In the genomic region with DNA sequence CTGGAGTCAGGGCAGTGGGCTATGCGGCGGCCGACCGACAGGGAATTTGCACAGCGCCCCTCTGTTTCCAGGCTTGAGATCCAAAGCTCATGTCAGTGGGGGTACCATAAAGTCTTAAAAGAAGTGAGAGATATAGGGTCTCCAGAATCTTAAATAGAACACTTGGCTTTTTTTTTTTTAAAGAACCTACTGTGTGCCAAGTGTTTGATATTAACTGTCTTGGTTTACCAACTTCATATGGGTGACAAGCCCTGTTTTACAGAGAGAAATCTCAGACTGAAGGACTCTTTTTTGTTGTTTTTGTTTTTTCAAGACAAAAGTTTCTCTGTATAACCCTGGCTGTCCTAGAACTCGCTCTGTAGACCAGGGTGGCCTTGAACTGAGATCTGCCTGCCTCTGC, we compare ENCODE assay signal across 17 mouse cellular contexts. TPM values are rescaled to one million over a fixed set of nuclear protein-coding genes. Genes with fewer than 3 reads are reported as not detected.
A peak's percentile ranks its signal among the peaks of the same experiment; 100 is the strongest.
DNase-seq lines count a peak whose midpoint lies in the region; ATAC-seq and TF ChIP-seq lines count a peak whose summit lies in the region.
"Had no signal": no experiment of that assay in that cellular context is flagged by ENCODE, and none has a peak within 500 bp of the region (broad histone marks: within the 10 kb centered on the region; RNA-seq: fewer than 3 reads in every experiment).

No protein-coding gene starts in this region.

- H3K27me3 ChIP-seq in heart, embryonic 12.5 days (replicated peaks), result no peaks in the 10 kb centered on the region
- no peaks in the 10 kb centered on the region for H3K27me3 ChIP-seq in spleen, adult 2 months (ENCODE audit: control insufficient read depth, insufficient read depth, low read length)
- H3K27me3 ChIP-seq in embryonic facial prominence, embryonic 10.5 days (replicated peaks; ENCODE audit: low read depth, poor library complexity, severe bottlenecking), result no peaks in the 10 kb centered on the region
- no peaks in the 10 kb centered on the region for H3K27me3 ChIP-seq in small intestine, adult 2 months (ENCODE audit: control insufficient read depth, insufficient read depth, low read length)
- no peaks in the 10 kb centered on the region for H3K27me3 ChIP-seq in forebrain, embryonic 11.5 days (ENCODE audit: control insufficient read depth, insufficient read depth, low read length)
- H3K27me3 ChIP-seq: forebrain, embryonic 13.5 days; limb, embryonic 13.5 days; midbrain, embryonic 13.5 days had no signal

- no peaks in the 10 kb centered on the region; the same call in 1 of the 2 replicates for H3K9me3 ChIP-seq in heart, embryonic 12.5 days (replicated peaks)
- no peaks in the 10 kb centered on the region for H3K9me3 ChIP-seq in embryonic facial prominence, embryonic 10.5 days
- no peaks in the 10 kb centered on the region for H3K9me3 ChIP-seq in forebrain, embryonic 11.5 days (ENCODE audit: control insufficient read depth, low read length)
- H3K9me3 ChIP-seq: forebrain, embryonic 13.5 days; limb, embryonic 13.5 days; midbrain, embryonic 13.5 days had no signal

- 80% methylated on average over 6 of the region's 6 CpGs for WGBS in heart, embryonic 12.5 days
- 94% methylated on average over 6 of the region's 6 CpGs for WGBS in spleen, adult 2 months
- WGBS in embryonic facial prominence, embryonic 10.5 days, result 86% methylated on average over 6 of the region's 6 CpGs
- 93% methylated on average over 6 of the region's 6 CpGs for WGBS in small intestine, adult 2 months
- 95% methylated on average over 6 of the region's 6 CpGs for WGBS in forebrain, embryonic 11.5 days

- 0 out of 2 replicates have a peak, but pooled peaks cover 8% of the 10 kb centered on the region for H3K36me3 ChIP-seq in heart, embryonic 12.5 days
- H3K36me3 ChIP-seq in spleen, adult 2 months (ENCODE audit: control insufficient read depth, insufficient read depth, low read length), result peaks cover 12% of the 10 kb centered on the region
- H3K36me3 ChIP-seq in embryonic facial prominence, embryonic 10.5 days (replicated peaks), result peaks cover 31% of the 10 kb centered on the region
- H3K36me3 ChIP-seq in small intestine, adult 2 months (ENCODE audit: control insufficient read depth, insufficient read depth, low read length), result peaks cover 17% of the 10 kb centered on the region
- H3K36me3 ChIP-seq in forebrain, embryonic 11.5 days (ENCODE audit: control insufficient read depth, insufficient read depth, low read length), result no peaks in the 10 kb centered on the region

- ATAC-seq in heart, embryonic 12.5 days (ENCODE audit: insufficient number of reproducible peaks, low FRiP score), result no peak
- no peak for ATAC-seq in forebrain, embryonic 11.5 days (replicated peaks; ENCODE audit: low FRiP score)
- ATAC-seq: forebrain, embryonic 13.5 days; intestine, embryonic 16.5 days; midbrain, embryonic 13.5 days had no signal

- peak overlapping the region; percentile 42; the same call in 1 of the 2 replicates for H3K4me2 ChIP-seq in heart, embryonic 12.5 days
- H3K4me2 ChIP-seq in forebrain, embryonic 11.5 days (ENCODE audit: low read depth, low read length, severe bottlenecking), result no peak overlapping the region
- H3K4me2 ChIP-seq: forebrain, embryonic 13.5 days; limb, embryonic 13.5 days; midbrain, embryonic 13.5 days had no signal

- no peak for DNase-seq in heart, postnatal 14 days
- DNase-seq in spleen, adult 2 months (ENCODE audit: low read depth in 1 of 2, low spot score in 2 of 2), result no peak
- DNase-seq in spleen, postnatal 36 days (ENCODE audit: low spot score in 2 of 2), result no peak
- DNase-seq in embryonic facial prominence, embryonic 10.5 days (ENCODE audit: low spot score), result no peak
- no peak for DNase-seq in cerebellum, adult 18-20 months
- no peak for DNase-seq in forebrain, embryonic 11.5 days (ENCODE audit: low spot score)
- DNase-seq: cerebellum, adult 9-11 months; kidney, postnatal 14 days; right cerebral cortex, postnatal 14 days had no signal

- intact Hi-C loops in heart, postnatal 14 days (cut with DNase I), result loop anchor here (5.0 kb wide), 1 partner anchor 77 kb away; a partner anchor contains a TSS

- no peak for TF ChIP-seq CTCF in spleen, adult 2 months (IDR thresholded peaks at IDR 0.05; ENCODE audit: extremely low read depth, insufficient read depth, insufficient read length, insufficient replicate concordance)
- no peak for TF ChIP-seq CTCF in small intestine, adult 2 months (IDR thresholded peaks at IDR 0.05; ENCODE audit: extremely low read depth, insufficient read length, insufficient replicate concordance, low read depth, low read length)

- no peak overlapping the region for H3K27ac ChIP-seq in heart, embryonic 12.5 days (ENCODE audit: poor library complexity, severe bottlenecking)
- peak overlapping the region; percentile 94 for H3K27ac ChIP-seq in spleen, adult 2 months (ENCODE audit: insufficient read depth, low read length)
- no peak overlapping the region for H3K27ac ChIP-seq in embryonic facial prominence, embryonic 10.5 days (replicated peaks)
- 0 out of 2 replicates have a peak overlapping the region, but pooled peaks have one; percentile 10 for H3K27ac ChIP-seq in small intestine, adult 2 months (ENCODE audit: insufficient read depth, low read depth, low read length)
- H3K27ac ChIP-seq in forebrain, embryonic 11.5 days (ENCODE audit: low read depth, low read length), result no peak overlapping the region
- H3K27ac ChIP-seq: forebrain, embryonic 13.5 days; limb, embryonic 13.5 days; midbrain, embryonic 13.5 days had no signal

- no peak overlapping the region for H3K9ac ChIP-seq in heart, embryonic 12.5 days
- H3K9ac ChIP-seq in forebrain, embryonic 11.5 days (ENCODE audit: low read length), result no peak overlapping the region
- H3K9ac ChIP-seq: forebrain, embryonic 13.5 days; limb, embryonic 13.5 days; midbrain, embryonic 13.5 days had no signal

- H3K4me1 ChIP-seq in heart, embryonic 12.5 days (replicated peaks), result peaks cover 3% of the 10 kb centered on the region
- H3K4me1 ChIP-seq in spleen, adult 2 months (ENCODE audit: control insufficient read depth, insufficient read depth, insufficient read length), result peaks cover 28% of the 10 kb centered on the region; the same call in 1 of the 2 replicates
- H3K4me1 ChIP-seq in embryonic facial prominence, embryonic 10.5 days, result peaks cover 7% of the 10 kb centered on the region; the same call in 1 of the 2 replicates
- H3K4me1 ChIP-seq in small intestine, adult 2 months (ENCODE audit: control insufficient read depth, insufficient read depth, insufficient read length, low read length), result peaks cover 6% of the 10 kb centered on the region
- H3K4me1 ChIP-seq in forebrain, embryonic 11.5 days (replicated peaks; ENCODE audit: control insufficient read depth, insufficient read depth, low read length), result no peaks in the 10 kb centered on the region

- no peak for TF ChIP-seq POLR2A in spleen, adult 2 months (IDR thresholded peaks at IDR 0.05; ENCODE audit: low read depth, low read length)
- TF ChIP-seq POLR2A in small intestine, adult 2 months (IDR thresholded peaks at IDR 0.05; ENCODE audit: low read depth, low read length), result no peak

- H3K4me3 ChIP-seq in heart, embryonic 12.5 days, result no peak overlapping the region
- H3K4me3 ChIP-seq in spleen, adult 2 months (ENCODE audit: extremely low read depth, insufficient read depth, insufficient read length), result peak overlapping the region; percentile 82
- 0 out of 2 replicates have a peak overlapping the region, but pooled peaks have one; percentile 13 for H3K4me3 ChIP-seq in embryonic facial prominence, embryonic 10.5 days
- H3K4me3 ChIP-seq in small intestine, adult 2 months (ENCODE audit: low read depth, low read length), result 0 out of 2 replicates have a peak overlapping the region, but pooled peaks have one; percentile 8
- no peak overlapping the region for H3K4me3 ChIP-seq in forebrain, embryonic 11.5 days (ENCODE audit: low read depth, low read length)
- H3K4me3 ChIP-seq: forebrain, embryonic 13.5 days; limb, embryonic 13.5 days; midbrain, embryonic 13.5 days had no signal

RNA-seq across cellular contexts. Expression of a gene that starts 1.4 kb away (rescaled TPM):
- 0.62 and 0.91 TPM in 2 replicates for polyA plus RNA-seq in heart, embryonic 12.5 days (2016; fragmentation: Nextera tagmentation; extraction: Ambion mirVana)
- 1 to 10 TPM; 3.0 to 3.1 TPM for total RNA-seq in heart, postnatal 14 days (2021)
- 89.1 and 132 TPM in 2 replicates for polyA plus RNA-seq in spleen, adult 2 months (2012; rRNA removed)
- 0.98 and 2.8 TPM in 2 replicates for polyA plus RNA-seq in embryonic facial prominence, embryonic 10.5 days (2016; fragmentation: Nextera tagmentation; extraction: Ambion mirVana)
- polyA plus RNA-seq in small intestine, adult 2 months (2012; rRNA removed), result 8.6 and 52.3 TPM in 2 replicates
- polyA plus RNA-seq in forebrain, embryonic 11.5 days (2014; fragmentation: Nextera tagmentation; extraction: Ambion mirVana), result 1.3 and 1.9 TPM in 2 replicates

RNA-seq across cellular contexts. Expression of a gene that starts 6.9 kb away (rescaled TPM):
- 8.1 and 9.1 TPM in 2 replicates for polyA plus RNA-seq in heart, embryonic 12.5 days (2016; fragmentation: Nextera tagmentation; extraction: Ambion mirVana)
- 1 to 10 TPM; 6.4 to 7.4 TPM for total RNA-seq in heart, postnatal 14 days (2021)
- 4.7 and 5.3 TPM in 2 replicates for polyA plus RNA-seq in spleen, adult 2 months (2012; rRNA removed)
- polyA plus RNA-seq in embryonic facial prominence, embryonic 10.5 days (2016; fragmentation: Nextera tagmentation; extraction: Ambion mirVana), result 14.0 and 14.5 TPM in 2 replicates
- polyA plus RNA-seq in small intestine, adult 2 months (2012; rRNA removed), result 1.8 and 5.0 TPM in 2 replicates
- 11.7 and 12.4 TPM in 2 replicates for polyA plus RNA-seq in forebrain, embryonic 11.5 days (2014; fragmentation: Nextera tagmentation; extraction: Ambion mirVana)

RNA-seq across cellular contexts. Expression of a gene that starts 7.0 kb away (rescaled TPM):
- 48.6 and 52.7 TPM in 2 replicates for polyA plus RNA-seq in heart, embryonic 12.5 days (2016; fragmentation: Nextera tagmentation; extraction: Ambion mirVana)
- 10 to 100 TPM; 29.5 to 33.5 TPM for total RNA-seq in heart, postnatal 14 days (2021)
- polyA plus RNA-seq in spleen, adult 2 months (2012; rRNA removed), result 25.2 and 29.4 TPM in 2 replicates
- 81.0 and 84.4 TPM in 2 replicates for polyA plus RNA-seq in embryonic facial prominence, embryonic 10.5 days (2016; fragmentation: Nextera tagmentation; extraction: Ambion mirVana)
- 15.3 and 34.3 TPM in 2 replicates for polyA plus RNA-seq in small intestine, adult 2 months (2012; rRNA removed)
- polyA plus RNA-seq in forebrain, embryonic 11.5 days (2014; fragmentation: Nextera tagmentation; extraction: Ambion mirVana), result 77.4 and 88.0 TPM in 2 replicates

RNA-seq across cellular contexts. Expression of a gene that starts 16.5 kb away (rescaled TPM):
- 0.59 and 0.69 TPM in 2 replicates for polyA plus RNA-seq in heart, embryonic 12.5 days (2016; fragmentation: Nextera tagmentation; extraction: Ambion mirVana)
- total RNA-seq in heart, postnatal 14 days (2021), result 10 to 100 TPM; 10.6 to 11.1 TPM
- polyA plus RNA-seq in spleen, adult 2 months (2012; rRNA removed), result 0.69 and 0.91 TPM in 2 replicates
- 1.4 and 1.5 TPM in 2 replicates for polyA plus RNA-seq in embryonic facial prominence, embryonic 10.5 days (2016; fragmentation: Nextera tagmentation; extraction: Ambion mirVana)
- polyA plus RNA-seq in small intestine, adult 2 months (2012; rRNA removed), result 0.62 and 0.84 TPM in 2 replicates
- 0.37 and 0.75 TPM in 2 replicates for polyA plus RNA-seq in forebrain, embryonic 11.5 days (2014; fragmentation: Nextera tagmentation; extraction: Ambion mirVana)
- total RNA-seq: hematopoietic stem cell, adult 5-6 weeks had no signal

RNA-seq across cellular contexts. Expression of a gene that starts 19.5 kb away (rescaled TPM):
- polyA plus RNA-seq in heart, embryonic 12.5 days (2016; fragmentation: Nextera tagmentation; extraction: Ambion mirVana), result 3.6 and 5.5 TPM in 2 replicates
- 10 to 100 TPM in 1 of 2 experiments, 1 to 10 TPM in 1; 5.8 to 11.8 TPM for total RNA-seq in heart, postnatal 14 days (2021)
- 2.2 TPM in 2 replicates for polyA plus RNA-seq in spleen, adult 2 months (2012; rRNA removed)
- 6.8 and 9.2 TPM in 2 replicates for polyA plus RNA-seq in embryonic facial prominence, embryonic 10.5 days (2016; fragmentation: Nextera tagmentation; extraction: Ambion mirVana)
- 2.1 and 4.6 TPM in 2 replicates for polyA plus RNA-seq in small intestine, adult 2 months (2012; rRNA removed)
- polyA plus RNA-seq in forebrain, embryonic 11.5 days (2014; fragmentation: Nextera tagmentation; extraction: Ambion mirVana), result 17.6 and 19.9 TPM in 2 replicates
- total RNA-seq: granulocyte monocyte progenitor cell, adult 5-6 weeks had no signal

Comparison
In these comparisons a context has a peak if more than half of its experiments do, and no peak if none do; other contexts are left out.
1. H3K27ac ChIP-seq: peak in spleen, adult 2 months (single experiment) and small intestine, adult 2 months (single experiment); none in heart, embryonic 12.5 days (single experiment), embryonic facial prominence, embryonic 10.5 days (single experiment) and forebrain, embryonic 11.5 days (single experiment).
2. H3K4me3 ChIP-seq: peak in spleen, adult 2 months (single experiment), embryonic facial prominence, embryonic 10.5 days (single experiment) and small intestine, adult 2 months (single experiment); none in heart, embryonic 12.5 days (single experiment) and forebrain, embryonic 11.5 days (single experiment).